Mouse (Mus musculus) CH12.LX (cell line): ENCODE measurements at regions not wholly inside any gene's neighbourhood (a gene's known extent, or its start where the extent isn't known, plus 50 kb on each side); places are given as distances from the start of the nearest gene placed in this dataset.

Source experiments
- CTCF ChIP-seq, 2 experiments: IDR thresholded peaks in 1 of 2; conservative IDR thresholded peaks in 1 of 2; 2 replicates each; pipeline ENCODE4 v1.5.1; 2011 to 2012; ENCODE audit warnings: low read depth in 2 of 2, low read length in 2 of 2, improper control_type of control experiment in 1 of 2, inconsistent platforms in 1 of 2, mild to moderate bottlenecking in 1 of 2, moderate library complexity in 1 of 2
- EP300 ChIP-seq: IDR thresholded peaks from 2 replicates; pipeline ENCODE4 v1.6.1; 2011; ENCODE audit warnings: low read length, improper control_type of control experiment
- KAT2A ChIP-seq: IDR thresholded peaks from 2 replicates; pipeline ENCODE4 v1.6.1; 2012; ENCODE audit warnings: low read length, improper control_type of control experiment, inconsistent platforms; ENCODE audit not compliant: insufficient replicate concordance
- MAX ChIP-seq: IDR thresholded peaks from 2 replicates; pipeline ENCODE4 v1.6.1; 2011; ENCODE audit warnings: low read length, improper control_type of control experiment
- MYC ChIP-seq: IDR thresholded peaks from 2 replicates; pipeline ENCODE4 v1.6.1; 2011; ENCODE audit warnings: low read depth, mild to moderate bottlenecking, improper control_type of control experiment, low read length
- POLR2A ChIP-seq: IDR thresholded peaks from 2 replicates; pipeline ENCODE4 v1.6.1; 2011; ENCODE audit warnings: low read depth, mild to moderate bottlenecking, improper control_type of control experiment, low read length
- TCF12 ChIP-seq: IDR thresholded peaks from 2 replicates; pipeline ENCODE4 v1.6.1; 2014; ENCODE audit warnings: low read depth, mild to moderate bottlenecking, inconsistent platforms, low read length, improper control_type of control experiment

DNA sequence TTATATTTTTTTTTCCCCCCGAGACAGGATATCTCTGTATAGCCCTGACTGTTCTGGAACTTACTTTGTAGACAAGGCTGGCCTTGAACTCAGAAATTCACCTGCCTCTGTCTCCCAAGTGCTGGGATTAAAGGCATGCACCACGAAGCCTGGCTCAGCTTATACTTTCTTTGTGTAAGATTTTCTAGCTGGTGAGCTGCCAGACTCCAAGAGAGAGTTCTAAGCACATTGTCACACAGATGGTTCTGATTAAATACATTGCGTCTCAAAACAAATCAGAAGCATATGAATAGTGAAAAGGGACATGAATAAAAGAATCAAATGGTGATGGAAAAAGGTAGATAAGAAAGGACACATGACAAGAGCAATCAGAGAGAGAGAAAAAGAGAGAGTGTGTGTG lies 347.5 kb upstream of the Aga start:
- no peak for TF ChIP-seq POLR2A
- TF ChIP-seq MYC, result no peak
- TF ChIP-seq CTCF (conservative IDR thresholded peaks at IDR 0.05 in 1 of 2, IDR thresholded peaks at IDR 0.05 in 1 of 2; ENCODE audit: low read depth in 2 of 2, low read length in 2 of 2), result no peak
- no peak for TF ChIP-seq KAT2A
- TF ChIP-seq TCF12, result no peak
- no peak for TF ChIP-seq EP300
- TF ChIP-seq MAX, result no peak
